Mouse (Mus musculus) erythroid progenitor cell, adult 5-6 weeks (primary cell): Measurements from ENCODE around the gene 1700029J07Rik. TPM values are rescaled to one million over a fixed set of nuclear protein-coding genes. Genes with fewer than 3 reads are reported as not detected.

ENCODE experiments used
- ATAC-seq: replicated peaks from 2 replicates; pipeline ENCODE4 v1.8.0; 2016; ENCODE audit warnings: moderate number of reproducible peaks, mild to moderate bottlenecking, moderate TSS enrichment, inconsistent platforms; ENCODE audit not compliant: poor library complexity, low FRiP score, severe bottlenecking
- total RNA-seq, 2 experiments: library from RNA; stranded (forward) in 1 of 2; stranded (reverse) in 1 of 2; fragments of 150-400 nt in 1 of 2; fragments of 186-747, 209-891 nt in 1 of 2; gene quantifications; 2 replicates each; pipeline versions ENCODE4 v1.2.3 to v1.2.4; 2015 to 2017; ENCODE audit warnings: low replicate concordance in 2 of 2

Gene 1700029J07Rik
- total RNA-seq, 2 experiments from 2014 or later, result not detected

DNA sequence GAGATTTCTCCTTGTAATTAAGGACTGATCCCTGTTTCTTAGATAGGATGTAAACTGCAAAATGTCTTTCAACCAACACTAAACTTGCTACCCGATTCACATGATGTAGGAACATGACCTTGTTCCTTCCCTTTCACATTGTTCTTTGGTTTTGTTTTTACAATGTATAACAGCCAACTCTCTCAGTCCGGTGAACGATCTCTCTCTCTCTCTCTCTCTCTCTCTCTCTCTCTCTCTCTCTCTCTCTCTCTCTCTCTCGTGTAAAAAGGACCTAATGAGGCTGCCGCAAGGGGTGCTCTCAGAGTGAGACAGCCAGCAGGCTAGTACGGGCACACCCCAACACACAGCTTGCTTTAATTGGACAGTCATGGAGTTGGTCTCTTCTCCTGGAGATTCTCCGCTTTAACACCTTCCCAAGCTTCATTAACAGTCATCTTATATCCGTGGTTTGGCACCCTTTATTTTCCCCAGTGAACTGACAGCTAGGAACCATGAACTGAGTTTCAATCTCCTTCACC is 1.0 kb downstream of the 1700029J07Rik start:
- no peak for ATAC-seq

DNA sequence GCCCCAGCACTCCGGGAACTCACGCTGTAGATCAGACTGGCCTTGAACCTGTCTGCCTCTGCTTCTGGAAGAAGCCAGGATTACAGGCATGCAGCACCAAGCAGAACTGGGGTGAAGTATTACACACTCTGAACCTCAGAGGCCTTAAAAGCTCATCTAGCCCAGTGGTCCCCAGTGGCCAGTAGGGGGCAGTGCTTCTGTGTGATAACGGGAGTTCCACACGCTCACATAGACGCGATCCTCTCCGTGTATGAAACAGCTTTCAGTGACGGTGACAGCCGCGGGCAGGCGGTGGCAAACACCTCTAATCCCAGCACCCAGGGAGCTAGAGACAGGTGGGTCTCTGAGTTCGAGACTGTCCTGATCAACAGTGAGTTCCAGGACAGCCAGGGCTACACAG is 4.2 kb downstream of the 1700029J07Rik start:
- ATAC-seq, result no peak

DNA sequence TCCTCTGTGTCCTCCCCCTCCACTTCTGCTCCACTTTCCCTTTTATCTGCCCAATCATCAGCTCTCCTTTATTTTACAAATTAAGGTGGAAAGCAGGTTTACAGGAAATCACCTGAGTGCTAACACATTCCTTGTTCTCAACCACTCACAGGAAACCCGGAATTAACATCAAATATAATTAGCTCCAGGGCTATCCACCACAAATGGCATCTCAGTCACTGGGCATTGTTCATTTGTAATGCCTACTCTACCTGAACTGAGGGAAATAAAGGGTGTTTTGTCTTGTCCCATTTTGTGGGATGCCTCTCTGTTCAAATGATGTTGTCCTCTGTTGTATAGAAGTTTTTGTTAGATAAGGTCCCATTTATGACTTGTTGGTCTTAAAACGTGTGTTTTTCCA is 24.4 kb downstream of the 1700029J07Rik start:
- ATAC-seq, result no peak

DNA sequence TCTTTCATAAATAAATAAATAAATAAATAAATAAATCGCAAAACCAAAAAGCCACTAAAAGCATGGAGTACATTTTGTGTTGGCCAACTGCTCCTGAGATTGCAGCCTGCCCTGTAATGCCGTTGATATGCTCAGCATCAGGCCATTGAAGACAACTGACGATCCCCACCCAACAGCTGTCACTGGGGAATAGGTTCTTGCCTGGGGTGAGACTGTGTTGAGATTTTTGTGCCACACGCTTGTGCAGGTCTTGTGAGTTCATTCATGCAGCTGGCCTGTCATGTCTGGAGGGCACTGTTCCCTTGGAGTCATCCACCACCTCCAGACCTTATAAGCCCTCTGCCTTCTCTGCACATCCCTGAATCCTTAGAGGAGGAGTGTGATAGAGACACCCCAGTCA is 28.8 kb downstream of the 1700029J07Rik start:
- ATAC-seq, result no peak

DNA sequence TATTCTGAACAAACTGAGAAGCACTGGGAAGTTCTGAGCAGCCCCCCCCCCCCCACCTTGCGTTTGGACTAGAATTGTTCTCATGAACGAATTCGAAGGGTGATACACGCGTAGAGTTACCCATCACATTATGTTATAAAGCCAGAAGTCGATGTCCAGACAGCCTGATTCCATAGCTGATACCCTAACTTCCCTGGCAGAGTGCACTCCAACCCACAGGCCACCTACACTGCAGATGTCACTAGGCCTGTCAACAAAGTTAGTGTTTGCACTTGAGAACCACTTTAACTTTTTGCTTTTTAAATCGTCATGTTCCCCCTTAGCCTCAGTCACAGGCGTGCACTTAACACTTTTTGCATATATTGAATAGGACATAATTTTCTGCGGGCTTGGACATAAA is 38.1 kb downstream of the 1700029J07Rik start:
- ATAC-seq, result no peak

DNA sequence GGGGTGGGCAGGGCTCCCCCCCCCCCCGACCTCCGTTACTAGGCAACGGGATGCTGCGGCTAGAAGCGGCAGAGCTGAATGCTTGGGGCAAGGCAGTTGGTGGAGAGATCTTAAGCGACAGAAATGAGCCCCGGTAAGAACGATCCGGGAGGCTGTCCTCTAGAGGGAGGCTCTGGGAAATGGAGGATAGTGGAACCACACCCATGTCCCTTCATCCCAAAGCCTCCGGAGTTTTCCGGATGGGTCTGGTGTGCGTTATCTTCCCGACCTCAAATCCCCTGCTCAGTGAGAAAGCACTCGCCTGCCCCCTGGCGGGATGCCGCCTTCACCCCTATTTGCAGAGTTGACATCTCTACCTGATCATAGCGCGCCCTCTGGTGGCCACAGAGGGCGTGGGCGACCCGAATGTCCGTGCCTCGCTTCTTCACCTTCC is 40.5 kb downstream of the 1700029J07Rik start, which contains the start of gene Ccdc110:
TSS of gene Ccdc110 (plus strand) at position 38 of the 433 bp plus-strand sequence.
- ATAC-seq, result peak; percentile 76

DNA sequence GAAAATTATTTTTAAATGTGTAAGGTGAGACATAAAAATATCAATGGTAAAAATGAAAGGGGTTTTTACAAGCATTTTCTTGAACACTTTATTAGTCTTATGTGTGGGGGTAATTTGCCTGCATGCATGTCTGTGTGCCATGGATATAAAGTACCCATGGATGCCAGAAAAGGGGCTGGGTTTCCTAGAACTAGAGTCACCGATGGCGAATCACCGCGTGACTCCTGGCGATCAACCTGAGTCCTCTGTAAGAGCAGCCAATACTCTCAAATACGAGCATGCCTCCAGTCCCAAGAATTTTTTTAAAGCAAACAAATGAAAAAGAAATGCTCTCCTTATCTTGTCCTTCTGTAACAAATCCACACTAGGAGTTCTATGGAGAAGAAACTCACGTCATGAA is 52.9 kb downstream of the 1700029J07Rik start:
- no peak for ATAC-seq

DNA sequence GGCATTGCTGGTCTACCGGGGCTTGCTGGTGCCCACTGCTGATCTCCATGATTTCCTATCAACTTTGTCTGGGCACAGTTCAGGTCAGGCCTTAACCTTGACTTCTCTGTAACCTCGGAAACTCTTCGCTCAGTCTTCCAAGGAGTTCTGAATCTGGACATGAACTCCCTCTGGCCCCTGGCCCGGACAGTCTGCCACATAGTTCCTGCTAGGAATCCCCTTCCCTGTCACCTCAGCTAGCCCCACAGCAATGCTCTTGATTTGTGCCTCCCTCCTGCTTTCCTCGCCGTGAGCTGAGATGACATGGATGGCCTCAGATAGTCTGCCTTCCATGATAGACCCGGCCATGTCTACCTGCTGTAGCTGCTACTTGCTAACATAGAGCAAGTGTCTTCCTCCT is 54.7 kb downstream of the 1700029J07Rik start:
- no peak for ATAC-seq

DNA sequence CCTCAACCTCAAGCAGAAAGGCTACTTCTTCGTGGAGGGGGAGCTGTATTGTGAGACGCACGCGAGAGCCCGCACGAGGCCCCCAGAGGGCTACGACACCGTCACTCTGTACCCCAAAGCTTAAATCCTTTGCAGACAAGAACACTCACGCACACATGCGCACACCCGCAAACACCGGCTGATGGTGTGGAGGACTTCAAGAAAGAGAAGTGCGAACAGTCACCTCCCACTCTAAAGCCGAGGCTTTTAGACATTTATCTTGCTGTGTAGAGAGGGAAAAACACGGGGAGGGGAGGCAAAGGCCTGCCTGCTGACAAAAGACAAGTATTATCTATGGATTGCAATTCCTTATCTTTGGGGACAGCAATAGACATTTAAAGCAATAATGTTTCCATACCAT is 56.2 kb downstream of the 1700029J07Rik start:
- no peak for ATAC-seq

DNA sequence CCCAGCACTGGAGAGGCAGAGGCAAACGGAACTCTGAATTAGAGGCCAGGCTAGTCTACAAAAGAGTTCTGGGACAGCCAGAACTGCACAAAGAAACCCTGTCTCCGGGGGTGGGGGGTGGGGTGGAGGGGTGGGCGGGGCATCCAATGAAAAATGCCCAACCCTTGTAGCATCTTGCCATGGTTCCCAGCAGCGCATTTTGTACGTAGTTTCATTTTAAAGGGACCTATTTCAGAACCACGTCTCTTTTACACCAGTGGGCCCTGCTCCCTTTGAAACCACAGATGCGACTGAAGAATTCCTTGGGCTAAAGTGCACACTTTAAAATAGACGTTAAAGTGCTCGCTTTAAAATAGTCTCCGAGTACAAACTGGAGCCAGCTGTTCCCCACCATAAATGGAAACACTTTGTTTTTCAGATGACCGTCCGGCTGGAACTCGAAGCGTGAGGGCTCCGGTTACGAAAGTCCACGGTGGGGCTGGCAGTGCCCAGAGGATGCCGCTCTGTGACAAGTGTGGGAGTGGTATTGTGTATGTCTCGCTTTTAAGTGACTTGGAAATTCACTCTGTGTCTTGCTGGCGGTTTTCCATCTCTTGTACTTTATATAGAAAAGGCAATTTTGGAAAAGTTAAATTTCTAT is 57.9 kb downstream of the 1700029J07Rik start:
- no peak for ATAC-seq

DNA sequence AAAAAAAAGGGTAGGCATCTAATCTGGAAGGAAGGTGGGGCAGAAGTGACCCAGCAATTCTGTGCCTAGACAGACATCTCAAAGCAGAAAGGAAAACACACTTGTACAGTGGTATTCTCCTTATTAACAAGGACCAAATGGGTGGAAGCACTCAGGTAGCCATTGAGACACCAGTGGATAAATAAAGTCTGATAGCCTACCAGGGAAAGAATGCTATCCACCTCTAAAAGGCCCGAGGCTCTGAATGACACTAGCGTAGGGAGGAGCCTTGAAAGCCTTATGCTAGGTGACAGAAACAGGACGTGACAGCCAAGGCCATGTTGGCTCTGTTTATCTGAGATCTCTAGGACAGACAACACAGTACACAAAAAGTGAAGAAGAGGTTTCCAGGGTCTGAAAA is 58.6 kb downstream of the 1700029J07Rik start:
- no peak for ATAC-seq

DNA sequence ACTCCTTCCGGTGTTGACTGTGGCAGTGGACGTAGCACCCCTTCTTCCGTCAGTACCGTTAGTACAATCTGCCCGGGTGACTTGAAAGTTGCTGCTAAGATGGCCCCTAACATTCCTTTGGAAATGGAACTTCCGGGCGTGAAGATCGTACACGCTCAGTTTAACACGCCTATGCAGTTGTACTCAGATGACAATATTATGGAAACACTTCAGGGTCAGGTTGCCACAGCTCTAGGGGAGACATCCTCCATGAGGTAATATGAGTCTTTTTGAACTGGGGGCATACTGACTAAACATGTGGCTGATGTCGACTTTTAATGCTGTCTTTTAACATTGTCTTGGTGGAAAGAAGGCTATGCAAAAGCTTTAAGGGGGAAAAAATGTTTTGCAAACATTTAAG is 61.3 kb downstream of the 1700029J07Rik start:
- ATAC-seq, result no peak

DNA sequence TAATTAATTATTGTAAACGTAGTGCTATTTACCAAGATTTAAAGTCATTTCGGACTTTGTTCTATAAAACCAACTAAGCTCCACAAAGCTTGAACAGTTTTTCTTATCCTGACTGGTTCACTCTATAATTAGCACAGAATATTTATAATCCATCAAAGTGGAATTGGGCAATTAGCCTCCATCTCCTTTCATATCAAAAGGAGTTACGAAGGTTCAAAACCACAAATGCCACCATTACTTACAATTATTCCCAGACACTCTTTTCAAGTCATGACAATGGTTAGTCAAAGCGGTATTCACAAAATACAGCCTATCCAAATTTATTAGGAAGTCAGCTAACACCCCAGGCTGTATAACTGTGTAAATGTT is 68.8 kb downstream of the 1700029J07Rik start:
- no peak for ATAC-seq

DNA sequence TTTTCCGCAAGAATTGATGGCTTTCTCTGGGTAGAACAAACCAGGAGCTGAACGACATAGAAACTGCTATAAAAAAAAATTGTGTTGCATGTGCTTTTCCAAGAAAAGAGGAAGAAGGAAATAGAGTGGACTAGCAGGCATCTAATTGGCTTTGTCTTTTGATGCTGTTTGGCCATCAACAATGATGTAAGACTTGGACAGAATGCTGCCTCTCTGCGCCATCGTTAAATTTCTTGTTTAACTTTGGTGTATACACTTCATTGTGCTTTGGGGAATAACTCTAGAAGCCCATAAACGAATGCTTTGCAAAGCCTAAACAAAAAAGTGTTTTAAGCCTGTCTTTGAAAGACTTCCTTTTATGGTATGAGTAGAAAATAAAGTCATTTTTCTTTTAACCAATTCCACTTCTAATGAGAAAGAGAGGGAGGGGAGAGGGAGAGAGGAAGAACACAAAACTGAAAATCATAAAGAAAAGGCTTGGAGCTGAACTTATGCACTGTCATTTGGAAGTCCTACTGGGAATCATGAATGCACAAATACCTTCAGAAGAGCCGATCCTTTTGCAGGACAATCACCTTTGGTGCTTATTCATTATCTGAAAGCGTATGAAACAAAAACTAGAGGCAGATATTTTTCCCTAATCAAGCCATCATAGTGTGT is 69.3 kb downstream of the 1700029J07Rik start:
- ATAC-seq, result no peak

DNA sequence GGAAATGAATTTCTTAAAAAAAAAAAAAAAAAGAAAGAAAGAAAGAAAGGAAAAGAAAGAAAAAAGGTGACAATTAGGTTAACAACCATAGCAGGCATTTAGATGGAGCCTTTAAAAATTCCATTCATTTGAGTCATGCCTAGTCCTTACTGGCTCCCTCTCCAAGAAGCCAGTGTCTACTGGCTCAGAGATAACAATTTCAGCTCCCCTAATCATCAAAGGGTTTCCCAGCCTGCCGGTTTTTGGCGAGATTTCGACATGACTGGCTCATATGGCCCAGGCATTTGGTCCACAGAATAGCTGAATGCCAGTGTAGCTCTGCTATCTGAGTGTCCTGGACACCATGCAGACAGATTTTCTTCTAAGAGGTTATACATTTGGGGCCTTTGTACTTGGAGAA is 71.4 kb downstream of the 1700029J07Rik start:
- ATAC-seq, result no peak

Other genes starting within 250 kb of the 1700029J07Rik start
- not detected in 2 replicates for gene Pdlim3, start 89.8 kb downstream of the 1700029J07Rik start, total RNA-seq (2015; ENCODE audit: low replicate concordance)
- not detected in 2 replicates for gene Pdlim3, start 89.8 kb downstream of the 1700029J07Rik start, total RNA-seq (2017; ENCODE audit: low replicate concordance)
- not detected in 2 replicates for gene Ccdc110, start 40.6 kb downstream of the 1700029J07Rik start, total RNA-seq (2015; ENCODE audit: low replicate concordance)
- gene Ccdc110, start 40.6 kb downstream of the 1700029J07Rik start, total RNA-seq (2017; ENCODE audit: low replicate concordance), result not detected in 2 replicates
- 22.7 and 27.2 TPM in 2 replicates for gene Ufsp2, start 276 bp upstream of the 1700029J07Rik start, total RNA-seq (2015; ENCODE audit: low replicate concordance)
- gene Ufsp2, start 276 bp upstream of the 1700029J07Rik start, total RNA-seq (2017; ENCODE audit: low replicate concordance), result 27.5 and 32.0 TPM in 2 replicates
- gene Lrp2bp, start 24.1 kb upstream of the 1700029J07Rik start, total RNA-seq (2015; ENCODE audit: low replicate concordance), result not detected in 2 replicates
- gene Lrp2bp, start 24.1 kb upstream of the 1700029J07Rik start, total RNA-seq (2017; ENCODE audit: low replicate concordance), result not detected in 2 replicates
- gene Ankrd37, start 30.5 kb upstream of the 1700029J07Rik start, total RNA-seq (2015; ENCODE audit: low replicate concordance), result 3.6 and 15.5 TPM in 2 replicates
- gene Ankrd37, start 30.5 kb upstream of the 1700029J07Rik start, total RNA-seq (2017; ENCODE audit: low replicate concordance), result not detected in 2 replicates
- 8.4 and 25.9 TPM in 2 replicates for gene Cfap97, start 176.5 kb upstream of the 1700029J07Rik start, total RNA-seq (2015; ENCODE audit: low replicate concordance)
- 11.1 and 13.6 TPM in 2 replicates for gene Cfap97, start 176.5 kb upstream of the 1700029J07Rik start, total RNA-seq (2017; ENCODE audit: low replicate concordance)
- gene Snx25, start 176.9 kb upstream of the 1700029J07Rik start, total RNA-seq (2015; ENCODE audit: low replicate concordance), result 9.7 and 17.6 TPM in 2 replicates
- 8.9 and 28.0 TPM in 2 replicates for gene Snx25, start 176.9 kb upstream of the 1700029J07Rik start, total RNA-seq (2017; ENCODE audit: low replicate concordance)
- gene Slc25a4, start 236.0 kb upstream of the 1700029J07Rik start, total RNA-seq (2015; ENCODE audit: low replicate concordance), result 8.0 and 13.3 TPM in 2 replicates
- 8.7 and 15.9 TPM in 2 replicates for gene Slc25a4, start 236.0 kb upstream of the 1700029J07Rik start, total RNA-seq (2017; ENCODE audit: low replicate concordance)